Mouse (Mus musculus) liver, adult 2 months (tissue): ENCODE data around the gene Smc3. TPM values are rescaled to one million over a fixed set of nuclear protein-coding genes. Genes with fewer than 3 reads are reported as not detected.

Experiments
- DNase-seq: peaks from one replicate; pipeline ENCODE4 v3.0.0-alpha.2; 2011; ENCODE audit warnings: low read depth, low spot score; ENCODE audit errors: extremely low read depth
- H3K27ac ChIP-seq: fragments of 200-500 bp; replicated peaks from 2 replicates; pipeline ENCODE4 v1.5.1; 2012; ENCODE audit warnings: low read depth, mild to moderate bottlenecking, control low read depth, inconsistent platforms, low read length; ENCODE audit not compliant: insufficient read depth
- H3K27me3 ChIP-seq: fragments of 200-500 bp; 2 replicates; pipeline ENCODE4 v1.6.1; 2012; ENCODE audit warnings: mild to moderate bottlenecking, moderate library complexity, low read length, inconsistent platforms; ENCODE audit not compliant: control insufficient read depth, insufficient read depth
- H3K36me3 ChIP-seq: fragments of 200-500 bp; 2 replicates; pipeline ENCODE4 v1.6.1; 2012; ENCODE audit warnings: low read length, inconsistent platforms; ENCODE audit not compliant: control insufficient read depth, insufficient read depth
- H3K4me1 ChIP-seq: fragments of 200-500 bp; 2 replicates; pipeline ENCODE4 v1.6.1; 2011; ENCODE audit warnings: low read length; ENCODE audit not compliant: control insufficient read depth, insufficient read depth
- H3K4me3 ChIP-seq: fragments of 200-500 bp; 2 replicates; pipeline ENCODE4 v1.5.1; 2011; ENCODE audit warnings: low read depth, mild to moderate bottlenecking, control low read depth, low read length, moderate library complexity; ENCODE audit not compliant: insufficient read depth
- H3K79me2 ChIP-seq: fragments of 200-500 bp; 2 replicates; pipeline ENCODE4 v1.6.1; 2012; ENCODE audit warnings: inconsistent platforms, mild to moderate bottlenecking, low read length, moderate library complexity; ENCODE audit not compliant: control insufficient read depth, insufficient read depth
- H3K9ac ChIP-seq: fragments of 200-500 bp; 2 replicates; pipeline ENCODE4 v1.6.1; 2012; ENCODE audit warnings: low read depth, mild to moderate bottlenecking, control low read depth, inconsistent platforms, low read length
- CTCF ChIP-seq: fragments of 200-500 bp; IDR thresholded peaks from 2 replicates; pipeline ENCODE4 v1.5.1; 2011; ENCODE audit warnings: low read depth, low read length, control low read depth
- POLR2A ChIP-seq: fragments of 200-500 bp; IDR thresholded peaks from 2 replicates; pipeline ENCODE4 v1.6.1; 2011; ENCODE audit warnings: low read length, control low read depth; ENCODE audit not compliant: insufficient read depth; ENCODE audit errors: extremely low read depth
- WGBS: fragments of 180-500 bp; shearing (Covaris S2); methylation state at CpG from one replicate; pipeline ENCODE4 v1.1.7; 2018; 5-methylcytosine and 5-hydroxymethylcytosine counted together
- polyA plus RNA-seq: library from polyadenylated mRNA; depleted of rRNA; stranded (reverse); fragments of >200 nt; gene quantifications from 2 replicates; pipeline ENCODE4 v1.2.3, GENCODE M21; 2012; rRNA removed
- total RNA-seq: library from RNA; depleted of rRNA; stranded (reverse); fragments of >200 nt; gene quantifications from 2 replicates; pipeline ENCODE4 v1.2.3, GENCODE M21; 2014; rRNA removed

Gene Smc3
- total and polyA plus RNA-seq, 2 experiments = 1.8 to 12.0 TPM

GRCm38 (mm10) chr19:53679981-53680380 is 79.8 kb downstream of the Smc3 start:
- Histone ChIP-seq H3K4me3 (no peak overlapping the region), H3K36me3 (no peaks in the 10 kb centered on the region), H3K4me1 (no peaks in the 10 kb centered on the region), H3K9ac (no peak overlapping the region), H3K27ac (no peak overlapping the region), H3K79me2 (no peaks in the 10 kb centered on the region), H3K27me3 (peaks cover 17% of the 10 kb centered on the region)
- WGBS = 69% methylated on average over 7 of the region's 7 CpGs
- no peak for DNase-seq
- TF ChIP-seq POLR2A (no peak), CTCF (no peak)

- H3K27me3 ChIP-seq = peaks cover under 1% of the 10 kb centered on the region
- H3K4me3 ChIP-seq = no peak overlapping the region
- no peak overlapping the region for H3K9ac ChIP-seq
- H3K36me3 ChIP-seq = no peaks in the 10 kb centered on the region
- H3K79me2 ChIP-seq = no peaks in the 10 kb centered on the region
- TF ChIP-seq POLR2A = no peak
- no peak for TF ChIP-seq CTCF
- no peak for DNase-seq
- no peak overlapping the region for H3K27ac ChIP-seq
- 41% methylated on average over 8 of the region's 8 CpGs for WGBS
- H3K4me1 ChIP-seq = no peaks in the 10 kb centered on the region
Measured at GRCm38 (mm10) chr19:53682427-53682826, 82.2 kb downstream of the Smc3 start.

GRCm38 (mm10) chr19:53687592-53687991 is 87.4 kb downstream of the Smc3 start:
- Histone ChIP-seq H3K36me3 (no peaks in the 10 kb centered on the region), H3K9ac (no peak overlapping the region), H3K27ac (no peak overlapping the region), H3K4me1 (no peaks in the 10 kb centered on the region), H3K27me3 (no peaks in the 10 kb centered on the region), H3K4me3 (no peak overlapping the region), H3K79me2 (no peaks in the 10 kb centered on the region)
- 94% methylated on average over 5 of the region's 5 CpGs for WGBS
- DNase-seq = no peak
- TF ChIP-seq CTCF (no peak), POLR2A (no peak)

GRCm38 (mm10) chr19:53690816-53691215 is 90.6 kb downstream of the Smc3 start:
- Histone ChIP-seq H3K79me2 (no peaks in the 10 kb centered on the region), H3K4me1 (no peaks in the 10 kb centered on the region), H3K27ac (no peak overlapping the region), H3K36me3 (no peaks in the 10 kb centered on the region), H3K4me3 (no peak overlapping the region), H3K27me3 (no peaks in the 10 kb centered on the region), H3K9ac (no peak overlapping the region)
- no peak for DNase-seq
- no peak for TF ChIP-seq POLR2A
- WGBS = 82% methylated on average over 10 of the region's 10 CpGs

GRCm38 (mm10) chr19:53694020-53694419 is 93.8 kb downstream of the Smc3 start:
- Histone ChIP-seq H3K27me3 (peaks cover 3% of the 10 kb centered on the region; the same call in 1 of the 2 replicates), H3K27ac (no peak overlapping the region), H3K36me3 (no peaks in the 10 kb centered on the region), H3K4me1 (peaks cover 2% of the 10 kb centered on the region; the same call in 1 of the 2 replicates), H3K79me2 (no peaks in the 10 kb centered on the region), H3K4me3 (no peak overlapping the region), H3K9ac (no peak overlapping the region)
- DNase-seq = no peak
- no peak for TF ChIP-seq POLR2A
- no peak for TF ChIP-seq CTCF
- 23% methylated on average over 1 of the region's 1 CpGs for whole genome bisulfite sequencing

Other genes with a start within 250 kb of the Smc3 start
- gene Gm10197, start 228.6 kb upstream of the Smc3 start, total RNA-seq = not detected in 2 replicates
- gene Gm10197, start 228.6 kb upstream of the Smc3 start, polyA plus RNA-seq = not detected in 2 replicates
- gene Smndc1, start 209.8 kb upstream of the Smc3 start, total RNA-seq = 7.6 and 8.1 TPM in 2 replicates
- gene Smndc1, start 209.8 kb upstream of the Smc3 start, polyA plus RNA-seq = 1.6 and 1.8 TPM in 2 replicates
- gene Dusp5, start 71.3 kb upstream of the Smc3 start, total RNA-seq = 0.18 and 1.1 TPM in 2 replicates
- 0.44 and 1.2 TPM in 2 replicates for gene Dusp5, start 71.3 kb upstream of the Smc3 start, polyA plus RNA-seq
- 21.3 and 32.6 TPM in 2 replicates for gene Nutf2-ps1, start 11.3 kb upstream of the Smc3 start, total RNA-seq
- gene Nutf2-ps1, start 11.3 kb upstream of the Smc3 start, polyA plus RNA-seq = 42.4 and 50.1 TPM in 2 replicates
- 1.7 and 1.8 TPM in 2 replicates for gene Rbm20, start 76.9 kb downstream of the Smc3 start, total RNA-seq
- gene Rbm20, start 76.9 kb downstream of the Smc3 start, polyA plus RNA-seq = 0.31 and 0.45 TPM in 2 replicates